Mouse (Mus musculus): ENCODE measurements around the gene Arhgef2.

DNA sequence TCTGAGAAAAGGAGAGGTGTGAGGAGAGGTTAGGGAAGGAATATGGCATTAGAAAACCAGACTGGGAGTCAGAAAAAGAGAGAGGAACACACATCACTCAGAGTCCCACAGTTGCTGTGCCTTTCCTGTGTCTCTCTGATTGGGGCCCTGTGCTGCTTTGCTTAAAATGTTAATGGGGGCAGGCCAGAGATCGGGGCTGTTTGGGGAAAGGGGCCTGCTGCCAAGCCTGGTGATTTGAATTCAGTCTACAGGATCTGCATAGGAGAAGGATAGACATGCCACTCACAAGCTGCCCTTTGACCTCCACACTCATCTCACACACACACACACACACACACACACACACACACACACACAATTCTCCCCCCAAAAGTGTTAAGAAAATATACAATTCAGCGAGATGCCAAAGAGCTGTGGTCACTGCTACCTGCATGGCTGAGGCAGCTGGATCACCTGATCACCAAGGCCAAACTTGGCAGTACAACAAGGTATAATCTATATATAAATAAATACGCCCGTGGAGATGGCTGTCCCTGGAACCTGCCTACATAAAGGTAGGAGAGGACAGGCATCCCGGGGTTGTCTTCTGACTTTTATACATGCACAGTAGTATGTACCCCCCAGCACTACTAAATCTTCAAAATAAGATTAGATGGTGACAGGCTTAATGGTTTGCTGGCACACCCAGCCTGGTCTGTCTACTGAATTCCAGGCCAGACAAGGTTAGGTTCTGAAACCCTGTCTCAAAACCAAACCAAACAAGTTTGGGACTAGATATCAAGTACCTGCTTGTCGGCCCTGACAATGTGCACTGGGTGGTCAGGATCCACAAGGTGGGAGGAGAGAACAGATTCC is 48.0 kb downstream of the Arhgef2 start:
- TF ChIP-seq POLR2A (IDR thresholded peaks at IDR 0.05; ENCODE audit: control insufficient read depth, extremely low read depth, insufficient read depth, low read length, poor library complexity) (no peak), CTCF (IDR thresholded peaks at IDR 0.05; ENCODE audit: borderline replicate concordance, control insufficient read depth, extremely low read depth, insufficient read depth, low read length, poor library complexity) (no peak)
